Mouse (Mus musculus) hematopoietic stem cell, adult 5-6 weeks (primary cell): ENCODE results near the gene Gm10964. TPM values are rescaled to one million over a fixed set of nuclear protein-coding genes. Genes with fewer than 3 reads are reported as not detected.

Experiments used
- ATAC-seq, 2 experiments: fragments of 125-278 bp in 1 of 2; replicated peaks in 1 of 2; 2 replicates each; pipeline ENCODE4 v1.8.0; 2016 to 2017; ENCODE audit warnings: inconsistent platforms in 2 of 2, mild to moderate bottlenecking in 2 of 2, moderate number of reproducible peaks in 2 of 2, low read depth in 1 of 2, moderate TSS enrichment in 1 of 2; ENCODE audit not compliant: low FRiP score in 2 of 2, poor library complexity in 2 of 2, severe bottlenecking in 2 of 2, insufficient read depth in 1 of 2, low TSS enrichment in 1 of 2
- total RNA-seq: library from RNA; stranded (forward); fragments of 172-1452, 232-1000 nt; gene quantifications from 2 replicates; pipeline ENCODE4 v1.2.3, GENCODE M21; 2017

Gm10964 gene
- not detected in 2 replicates for total RNA-seq

DNA sequence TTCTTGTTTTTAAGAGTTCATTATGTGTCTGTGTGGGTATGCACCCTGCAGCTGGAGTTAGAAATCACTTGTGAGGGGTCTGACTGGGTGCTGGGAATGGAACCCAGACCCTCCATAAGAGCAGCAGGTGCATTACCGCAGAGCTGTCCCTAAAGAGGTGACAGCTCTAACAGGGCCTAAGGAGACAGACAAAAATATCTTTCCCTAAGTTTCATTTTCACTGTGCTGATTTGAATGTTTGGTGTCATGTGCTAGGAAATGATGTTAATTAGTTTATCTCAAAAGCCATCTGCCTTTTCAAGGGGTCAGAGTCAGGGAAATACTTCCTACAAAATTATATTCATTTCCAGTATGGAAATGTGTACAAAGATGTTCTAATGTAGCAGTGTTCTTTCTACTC lies at the start of gene Gm10964:
Gene Gm10964, plus strand, starts transcription at position 38 of the 400 bp plus-strand sequence.
- ATAC-seq, result no peak

- ATAC-seq, result 0 out of 4 replicates have a peak, but pooled peaks of 1 of the 2 experiments have one; percentile 36
Observed at GRCm38 (mm10) chr3:103690506-103690905, 48.7 kb upstream of the Gm10964 start.

DNA sequence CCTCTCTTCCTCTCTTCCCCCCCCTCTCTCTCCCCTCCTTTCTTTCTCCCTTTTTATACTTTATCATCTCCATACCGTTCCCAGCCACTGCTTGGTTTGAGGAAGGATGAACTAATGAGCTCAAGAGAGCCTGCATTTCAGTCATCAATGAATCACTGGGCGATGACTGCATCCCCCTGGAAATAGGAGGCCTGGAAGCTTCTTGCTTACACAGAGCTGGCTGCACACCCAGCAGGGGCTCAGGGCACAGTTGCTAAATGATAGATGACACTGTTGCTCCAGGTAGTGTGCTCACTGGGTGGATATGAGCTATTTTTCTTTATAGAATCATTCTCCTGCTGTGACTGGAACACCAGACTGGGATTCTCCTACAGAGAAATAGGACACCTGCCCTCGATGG lies 43.6 kb upstream of the Gm10964 start:
- ATAC-seq, result no peak

DNA sequence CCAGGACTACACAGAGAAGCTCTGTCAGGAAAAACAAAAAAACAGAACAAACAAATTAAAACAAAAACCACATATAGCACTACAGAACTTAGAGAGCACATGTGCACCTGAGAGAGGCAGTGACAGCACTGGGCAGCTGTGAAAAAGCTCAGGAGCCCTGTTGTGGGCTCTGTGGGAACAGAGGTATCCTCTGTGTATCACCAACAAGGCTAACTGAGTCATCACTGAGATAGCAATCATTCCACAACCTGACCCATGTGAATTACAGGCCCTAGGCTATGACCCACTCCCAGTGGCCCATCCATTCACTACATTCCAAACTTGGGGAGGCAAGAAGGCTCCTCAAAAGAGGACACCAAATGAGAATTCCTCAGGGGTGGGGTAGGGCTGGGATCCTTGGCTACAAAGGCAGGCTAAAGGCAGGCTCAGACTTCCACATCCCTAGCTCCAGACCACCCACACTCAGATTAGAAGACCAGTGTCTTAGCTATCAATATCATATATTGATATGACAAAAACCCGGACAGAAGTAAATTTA lies 42.7 kb upstream of the Gm10964 start:
- ATAC-seq, result no peak

DNA sequence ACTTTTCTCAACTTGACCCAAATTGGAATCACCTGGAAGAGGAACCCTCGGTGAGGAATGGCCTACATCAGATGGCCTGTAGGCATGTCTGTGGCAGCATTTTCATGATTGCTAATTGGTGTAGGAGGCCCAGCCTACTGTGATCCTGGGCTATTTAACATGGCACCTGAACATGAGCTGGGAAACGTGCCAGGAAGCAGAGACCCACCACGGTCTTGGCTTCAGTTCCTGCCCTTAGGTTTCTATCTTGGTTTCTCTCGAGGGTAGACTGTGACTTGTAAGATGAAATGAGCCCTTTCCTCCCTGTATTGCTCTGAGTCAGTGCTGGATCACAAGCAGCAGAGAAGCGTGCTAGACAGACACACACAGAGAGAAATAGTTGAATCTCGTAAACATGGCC lies 34.5 kb upstream of the Gm10964 start:
- no peak for ATAC-seq

- no peak for ATAC-seq
Observed at GRCm38 (mm10) chr3:103705426-103705825, 33.7 kb upstream of the Gm10964 start.

GRCm38 (mm10) chr3:103709470-103710040 lies 29.6 kb upstream of the Gm10964 start:
- ATAC-seq, result no peak

DNA sequence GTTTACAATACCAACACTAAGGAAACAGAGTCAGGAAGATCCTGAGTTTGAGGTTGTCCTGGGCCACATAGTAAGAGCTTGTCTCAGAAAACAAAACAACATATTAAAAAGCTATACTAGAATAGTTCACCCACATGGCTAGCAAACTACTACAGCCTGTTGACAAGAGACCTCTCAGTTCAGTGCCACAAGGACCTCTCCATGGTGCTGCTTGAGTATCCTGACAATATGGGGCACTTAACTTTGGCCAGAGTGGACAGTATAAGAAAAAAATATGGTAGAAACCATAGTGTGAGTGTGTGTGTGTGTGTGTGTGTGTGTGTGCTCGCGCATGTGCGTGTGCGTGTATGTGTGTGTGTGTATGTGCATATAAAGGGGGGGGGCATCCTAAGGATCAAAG lies 27.0 kb upstream of the Gm10964 start:
- no peak for ATAC-seq

GRCm38 (mm10) chr3:103714236-103714875 lies 24.8 kb upstream of the Gm10964 start:
- no peak for ATAC-seq

- ATAC-seq, result no peak
Observed at GRCm38 (mm10) chr3:103714942-103715341, 24.2 kb upstream of the Gm10964 start.

- peak; percentile 37 to 50; a peak in 3 of 4 replicates for ATAC-seq
Observed at GRCm38 (mm10) chr3:103715762-103716693, 23.1 kb upstream of the Gm10964 start.

DNA sequence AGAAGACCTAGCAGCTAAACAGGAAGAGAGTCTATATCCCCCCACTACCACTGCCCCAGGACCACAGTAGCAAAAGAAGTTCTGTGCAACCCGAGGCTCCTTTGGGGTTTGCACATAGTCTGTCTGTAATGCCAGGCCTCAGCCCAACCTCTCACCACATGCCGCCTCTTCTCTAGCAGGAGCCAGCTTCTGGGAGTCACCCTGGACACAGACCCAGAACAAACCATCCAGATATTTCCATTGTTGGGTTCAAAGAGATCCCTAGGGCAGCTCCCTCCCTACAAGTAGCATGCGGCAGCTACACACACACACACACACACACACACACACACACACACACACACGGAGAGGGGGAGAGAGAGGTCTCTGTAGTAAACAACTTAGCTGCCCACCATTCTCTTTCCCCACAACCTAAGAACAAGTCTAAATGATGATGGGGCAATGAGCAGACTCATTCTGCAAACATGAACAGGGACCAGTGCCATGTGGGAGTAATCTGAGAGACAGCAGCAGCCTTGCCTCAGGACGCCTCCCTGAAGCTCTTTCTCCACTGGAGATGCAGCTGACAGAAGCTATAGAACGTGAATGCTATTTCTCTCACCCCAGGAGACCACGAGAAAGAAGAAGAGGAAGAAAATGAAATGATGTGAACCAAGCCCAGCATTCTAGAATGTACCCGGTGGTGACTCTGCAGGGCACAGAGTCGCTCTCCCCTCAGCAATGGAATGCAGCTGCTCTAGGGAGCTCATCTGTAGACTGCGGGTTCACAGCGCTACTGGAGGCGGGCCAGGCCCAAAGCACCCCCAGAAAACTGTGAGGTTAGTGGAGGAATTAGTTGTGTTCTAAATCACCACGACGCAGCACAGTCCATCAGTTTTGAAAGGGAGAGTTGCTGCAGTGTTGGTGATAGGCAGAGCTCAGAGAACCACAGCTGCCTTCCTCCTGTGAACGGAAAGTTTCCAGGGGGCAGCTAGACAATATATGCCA lies 22.1 kb upstream of the Gm10964 start:
- no peak for ATAC-seq

GRCm38 (mm10) chr3:103718728-103719127 lies 20.4 kb upstream of the Gm10964 start:
- no peak for ATAC-seq

DNA sequence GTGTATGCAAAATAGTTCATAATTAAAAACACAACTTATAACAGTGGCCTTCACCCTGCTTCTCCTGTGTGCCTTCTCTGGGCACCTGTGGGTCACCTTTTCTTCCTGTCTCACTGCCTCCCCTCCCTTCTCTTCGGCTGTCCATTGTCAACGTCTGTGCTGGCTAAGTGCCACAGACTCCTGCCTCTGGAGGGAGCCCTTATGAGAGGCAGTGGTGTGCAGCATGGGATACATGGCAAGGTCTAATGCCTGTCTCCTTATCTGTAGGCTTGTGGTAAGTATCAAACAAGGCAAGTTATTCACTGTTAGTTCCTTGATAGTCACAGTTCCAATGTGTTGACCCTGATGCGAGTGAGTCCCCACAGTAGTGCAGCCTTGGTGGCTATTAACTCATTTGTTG lies 15.0 kb upstream of the Gm10964 start:
- peak; percentile 29 to 32; a peak in 2 of 4 replicates for ATAC-seq

DNA sequence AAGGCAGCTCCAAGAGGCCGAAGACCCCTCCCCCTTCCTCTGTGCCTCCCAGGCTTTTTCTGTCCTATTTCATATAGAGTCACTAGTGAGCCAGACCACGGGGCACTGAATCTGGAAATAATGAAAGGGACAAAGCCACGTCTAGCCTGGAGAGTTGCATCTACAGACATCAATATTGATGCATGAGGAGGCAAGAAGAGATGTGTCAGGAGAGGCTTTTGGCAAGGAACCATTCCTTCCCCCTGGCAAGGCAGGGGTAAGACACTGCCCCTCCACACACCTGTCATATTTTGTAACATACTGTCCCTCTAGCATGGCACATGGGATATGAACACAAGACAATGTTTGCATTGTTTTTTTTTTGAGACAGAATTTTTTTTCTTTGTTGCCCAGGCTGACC lies 12.5 kb upstream of the Gm10964 start:
- ATAC-seq, result no peak

- 0 out of 4 replicates have a peak, but pooled peaks of 1 of the 2 experiments have one; percentile 27 for ATAC-seq
Observed at GRCm38 (mm10) chr3:103727813-103728326, 11.3 kb upstream of the Gm10964 start.

DNA sequence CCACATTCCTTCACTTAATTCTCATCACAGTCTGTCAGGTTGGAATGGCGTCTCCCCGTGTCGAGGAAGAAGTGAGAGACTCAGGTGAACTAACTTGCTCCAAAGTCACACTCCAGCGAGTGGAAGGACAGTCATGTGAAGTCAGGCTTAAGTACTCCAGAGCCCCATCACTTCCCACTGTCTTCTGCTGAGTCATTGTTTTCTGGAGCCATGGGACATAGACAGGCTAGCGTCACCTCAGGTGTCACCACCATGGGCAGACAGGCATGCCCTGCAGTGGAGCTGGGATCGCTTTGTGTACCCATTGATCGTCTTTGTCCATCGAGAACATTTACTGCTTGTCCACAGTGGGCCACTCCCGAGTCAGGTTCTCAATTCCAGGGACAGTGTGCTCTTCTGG lies 9.3 kb upstream of the Gm10964 start:
- ATAC-seq, result no peak
